Mouse (Mus musculus): ENCODE results near the gene Pramel1. TPM values are rescaled to one million over a fixed set of nuclear protein-coding genes. Genes with fewer than 3 reads are reported as not detected.

Pramel1 gene
- not detected for polyA plus RNA-seq (2017; shearing (Covaris generic))

DNA sequence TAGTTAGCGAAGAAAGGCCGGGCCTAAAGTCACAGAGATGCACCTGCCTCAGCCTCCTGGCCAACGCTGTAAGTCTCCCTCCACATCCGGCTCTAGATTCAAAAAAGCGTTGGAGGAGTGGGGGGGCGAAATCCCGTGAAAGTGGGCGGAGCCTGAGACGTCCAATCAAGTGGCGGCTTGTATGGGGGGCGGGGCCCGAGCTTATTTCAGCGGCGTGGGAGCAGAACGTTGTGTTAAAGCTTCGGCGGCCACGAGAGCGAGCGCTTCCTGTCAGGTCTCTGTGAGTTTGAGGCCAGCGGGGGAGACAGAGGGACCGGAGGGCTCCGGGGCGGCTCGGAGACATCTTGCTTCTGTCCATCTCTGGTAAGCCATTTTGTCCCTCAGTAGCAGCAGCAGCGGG is at the start of gene Pramel1:
Pramel1 (plus strand) TSS at position 248 of the 400 bp plus-strand sequence.

GRCm38 (mm10) chr4:143349484-143349906 is 44.7 kb upstream of the Pramel1 start, which contains the start of gene Lrrc38:
Gene Lrrc38, plus strand, starts transcription at chr4:143349757.

GRCm38 (mm10) chr4:143412219-143413092 is 18.2 kb downstream of the Pramel1 start, which contains the start of gene Pramef8:
Gene Pramef8, plus strand, starts transcription at chr4:143412426.

Other genes starting within 250 kb of the Pramel1 start
- 28.0 TPM for gene Prdm2, start 181.4 kb upstream of the Pramel1 start, polyA plus RNA-seq (2017; shearing (Covaris generic))
- not detected for gene Pdpn, start 94.9 kb upstream of the Pramel1 start, polyA plus RNA-seq (2017; shearing (Covaris generic))
- not detected for gene Lrrc38, start 44.7 kb upstream of the Pramel1 start, polyA plus RNA-seq (2017; shearing (Covaris generic))
- gene Pramef8, start 18.0 kb downstream of the Pramel1 start, polyA plus RNA-seq (2017; shearing (Covaris generic)), result 46.5 TPM
- not detected for gene Oog4, start 55.9 kb downstream of the Pramel1 start, polyA plus RNA-seq (2017; shearing (Covaris generic))
- not detected for gene Gm13043, start 116.9 kb downstream of the Pramel1 start, polyA plus RNA-seq (2017; shearing (Covaris generic))
- gene Gm13040, start 141.5 kb downstream of the Pramel1 start, polyA plus RNA-seq (2017; shearing (Covaris generic)), result not detected
- 0.27 TPM for gene BC080695, start 157.3 kb downstream of the Pramel1 start, polyA plus RNA-seq (2017; shearing (Covaris generic))
- not detected for gene Gm13057, start 157.3 kb downstream of the Pramel1 start, polyA plus RNA-seq (2017; shearing (Covaris generic))
- not detected for gene Gm13083, start 220.6 kb downstream of the Pramel1 start, polyA plus RNA-seq (2017; shearing (Covaris generic))